Mouse (Mus musculus) layer of hippocampus, adult 9-10 months (tissue): ENCODE measurements around the gene Fhit.
A peak's percentile ranks its signal among the peaks of the same experiment; 100 is the strongest.

ENCODE experiments used
- DNase-seq: peaks from one replicate; pipeline ENCODE4 v3.0.0; 2022; ENCODE audit warnings: low spot score

Fhit gene

GRCm38 (mm10) chr14:10366808-10367207 is 795.0 kb downstream of the Fhit start:
- no peak for DNase-seq

- DNase-seq, result no peak
Observed at GRCm38 (mm10) chr14:10364281-10364680, 797.6 kb downstream of the Fhit start.

- no peak for DNase-seq
Observed at GRCm38 (mm10) chr14:10363306-10363705, 798.5 kb downstream of the Fhit start.

DNA sequence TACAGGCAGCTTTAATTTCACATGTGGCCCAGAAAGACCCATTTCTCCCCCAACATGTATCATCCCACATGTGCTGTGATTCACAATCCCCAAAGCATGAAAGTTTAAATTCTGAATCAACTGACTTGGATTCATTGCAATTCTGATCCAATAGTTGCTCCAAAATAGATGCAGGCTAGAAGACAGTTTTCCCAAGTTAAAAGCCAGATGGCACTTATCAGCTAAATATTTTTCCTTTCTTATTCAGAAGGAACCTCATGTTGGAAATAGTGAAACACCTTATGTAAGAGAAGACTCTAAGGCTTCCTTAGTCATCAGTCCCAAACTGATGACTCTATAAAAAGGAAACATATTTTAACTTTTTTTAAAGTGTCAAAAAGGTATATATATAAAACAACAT is 815.9 kb downstream of the Fhit start:
- DNase-seq, result no peak

GRCm38 (mm10) chr14:10344064-10344463 is 817.8 kb downstream of the Fhit start:
- no peak for DNase-seq

- DNase-seq, result no peak
Observed at GRCm38 (mm10) chr14:10316764-10317163, 845.1 kb downstream of the Fhit start.

DNA sequence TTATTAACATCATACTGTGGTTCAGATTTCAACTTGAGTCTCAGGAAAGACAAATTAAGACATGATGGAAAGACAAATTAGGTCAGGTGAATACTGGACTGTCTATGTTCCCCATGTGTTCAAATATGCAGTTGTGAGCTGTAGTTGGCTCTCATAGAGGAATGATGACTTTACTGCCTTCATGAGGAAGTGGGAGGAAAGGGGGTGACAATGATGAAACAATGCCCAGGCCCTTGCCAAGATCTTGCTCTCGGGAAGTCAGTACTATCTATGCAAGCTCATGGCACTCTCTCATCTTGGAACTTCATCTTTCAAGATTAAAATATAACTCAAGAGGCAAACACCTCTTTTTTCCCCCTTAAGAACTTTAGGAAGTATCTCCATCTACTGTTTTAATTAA is 849.6 kb downstream of the Fhit start:
- no peak for DNase-seq

- no peak for DNase-seq
Observed at GRCm38 (mm10) chr14:10305286-10305685, 856.5 kb downstream of the Fhit start.

- DNase-seq, result no peak
Observed at GRCm38 (mm10) chr14:10301497-10301896, 860.3 kb downstream of the Fhit start.

DNA sequence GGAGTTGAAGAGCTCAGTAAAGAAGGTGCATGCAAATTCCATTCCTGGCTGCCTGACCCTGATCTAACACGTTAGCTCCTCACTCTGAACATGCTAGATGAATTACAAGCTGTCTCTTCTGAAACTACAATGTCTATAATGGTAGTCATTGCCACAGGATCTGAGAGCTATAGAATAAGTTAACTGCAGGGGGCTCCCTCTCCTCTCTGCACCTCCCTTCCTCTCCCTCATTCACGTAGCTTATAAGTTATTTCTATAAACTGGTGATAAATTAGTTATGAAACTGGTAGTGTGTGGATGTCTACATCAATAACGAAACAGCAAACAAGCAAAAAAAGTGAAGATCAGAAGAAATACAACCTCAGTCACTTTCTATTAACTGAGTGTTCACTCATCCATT is 860.9 kb downstream of the Fhit start:
- no peak for DNase-seq

DNA sequence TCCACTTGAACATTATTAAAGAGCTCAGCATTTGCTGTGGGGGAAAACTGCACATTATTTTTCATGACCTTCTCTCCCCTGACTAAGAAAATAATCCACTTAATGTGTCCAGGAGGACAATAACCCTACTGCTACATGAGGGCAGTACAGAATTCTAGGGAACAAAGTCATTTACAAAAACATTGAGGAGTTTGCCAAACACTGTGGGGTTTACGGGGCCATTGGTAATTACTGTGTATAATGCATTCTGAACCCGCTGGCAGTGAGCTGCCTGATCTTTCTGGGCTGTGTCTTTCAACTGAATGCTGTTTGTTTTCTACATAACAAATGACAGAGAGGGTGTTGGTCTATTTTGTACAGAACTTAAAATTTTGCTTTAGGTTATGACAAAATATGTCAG is 862.8 kb downstream of the Fhit start:
- DNase-seq, result no peak

DNA sequence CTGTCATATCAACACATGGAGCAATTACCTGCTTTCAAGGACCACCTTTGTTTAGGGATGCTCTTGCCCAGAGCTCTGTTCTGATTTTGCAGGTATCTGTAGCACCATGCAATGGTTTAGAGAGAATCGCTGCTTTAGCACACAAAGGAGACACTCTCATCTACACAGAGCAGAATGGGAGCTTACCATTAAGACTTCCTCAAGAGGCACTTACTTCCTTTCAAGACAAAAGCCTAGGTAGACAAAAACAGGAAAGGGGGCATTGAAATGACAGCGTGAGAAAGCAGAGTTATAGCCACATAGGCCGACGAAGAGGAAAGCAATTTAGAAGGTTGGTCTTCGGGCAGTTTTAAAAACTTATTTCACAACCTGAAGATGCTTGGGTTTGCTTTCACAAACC is 872.8 kb downstream of the Fhit start:
- DNase-seq, result no peak

DNA sequence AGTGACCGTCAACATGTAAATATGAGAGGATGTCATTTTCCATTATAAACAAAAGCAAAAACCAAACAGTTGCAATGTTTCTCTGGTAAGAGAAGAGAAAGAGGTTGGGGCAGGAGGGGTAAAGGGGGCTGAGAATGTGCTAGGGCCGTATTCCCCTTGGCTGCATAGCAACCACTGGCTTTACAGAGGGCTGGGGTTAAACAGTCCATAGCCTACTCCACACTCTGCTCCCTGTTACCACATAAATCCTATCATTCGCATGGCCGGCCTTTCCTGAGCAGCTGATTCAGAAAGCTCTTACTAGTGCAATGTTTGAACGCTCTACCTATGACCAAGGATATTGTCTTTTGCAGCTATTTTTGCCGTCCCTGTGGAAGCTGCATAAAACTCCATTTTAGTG is 875.8 kb downstream of the Fhit start:
- no peak for DNase-seq

DNA sequence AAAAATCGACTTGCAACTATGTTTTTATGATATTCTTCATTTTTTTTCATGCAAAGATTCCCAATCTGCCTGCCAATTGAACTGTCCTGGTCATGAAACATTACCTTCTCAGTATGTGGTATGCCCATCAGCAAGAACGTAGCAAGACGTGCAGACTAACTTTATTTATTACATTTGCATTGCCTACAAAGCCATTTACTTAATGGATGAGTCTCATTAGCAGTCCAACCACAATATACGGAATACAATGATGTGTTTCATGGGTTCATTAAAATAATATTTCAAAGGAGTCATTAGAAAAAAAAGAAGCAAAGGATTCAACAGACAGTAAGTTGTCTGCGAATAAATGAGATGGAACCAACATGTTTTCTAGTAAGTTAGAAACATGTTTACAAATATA is 933.1 kb downstream of the Fhit start:
- no peak for DNase-seq

- DNase-seq, result peak; percentile 15
Observed at GRCm38 (mm10) chr14:10221847-10222246, 940.0 kb downstream of the Fhit start.

- no peak for DNase-seq
Observed at GRCm38 (mm10) chr14:10213216-10213615, 948.6 kb downstream of the Fhit start.

DNA sequence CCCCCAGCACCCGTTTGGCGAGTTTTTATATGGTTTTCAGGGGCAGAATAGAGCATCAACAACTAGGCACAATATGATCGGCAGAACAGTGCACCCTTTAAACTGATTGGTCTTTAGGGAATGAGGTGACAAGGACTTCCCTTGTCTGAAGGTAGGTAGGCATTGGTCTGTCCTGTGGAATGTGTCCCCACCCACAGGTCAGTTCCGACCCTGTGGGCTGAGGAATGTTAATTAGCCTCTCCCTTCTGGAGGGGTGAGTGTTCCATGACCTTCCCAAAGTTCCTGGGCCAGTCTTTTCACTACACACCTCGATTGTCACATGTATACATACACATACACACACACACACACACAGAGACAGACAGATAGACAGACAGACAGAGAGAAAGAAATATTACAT is 950.7 kb downstream of the Fhit start:
- DNase-seq, result no peak

DNA sequence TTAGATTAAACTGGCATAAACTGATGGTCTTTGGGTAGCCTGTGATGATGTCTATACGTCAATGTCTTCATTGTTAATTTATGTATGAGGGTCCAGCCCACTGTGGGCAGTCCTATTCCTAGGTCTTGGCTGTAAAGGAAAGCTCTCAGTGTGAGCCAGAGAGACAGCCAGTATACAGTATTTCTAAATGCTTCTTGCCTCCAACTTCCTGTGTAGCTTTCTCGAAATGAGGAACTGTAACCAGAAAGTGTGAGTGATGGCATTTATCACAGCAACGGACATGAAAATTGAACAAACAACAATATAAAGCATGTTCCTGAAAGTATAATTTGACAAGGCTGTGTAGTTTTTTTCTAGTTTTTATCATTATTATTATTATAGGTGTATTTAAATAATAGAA is 952.8 kb downstream of the Fhit start:
- no peak for DNase-seq

DNA sequence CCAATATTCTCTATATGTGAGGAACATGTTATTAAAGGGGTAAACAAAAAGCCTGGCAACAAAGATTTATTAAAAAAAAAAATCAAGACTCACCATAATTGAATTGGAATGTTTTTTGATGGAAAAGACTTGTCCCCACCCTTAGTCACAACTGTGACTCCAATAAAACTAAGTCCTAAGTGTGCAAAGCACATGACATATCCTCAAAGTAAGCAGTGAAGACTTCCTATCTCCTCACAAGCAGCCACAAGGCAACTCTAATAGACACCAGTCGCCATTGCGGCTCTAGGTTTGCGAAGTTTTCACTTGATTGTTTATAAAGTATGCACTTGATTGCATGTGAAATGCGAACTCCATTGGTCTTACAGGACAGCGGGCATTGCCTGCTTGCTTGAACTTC is 956.1 kb downstream of the Fhit start:
- no peak for DNase-seq

GRCm38 (mm10) chr14:10205290-10205689 is 956.5 kb downstream of the Fhit start:
- DNase-seq, result no peak

- DNase-seq, result no peak
Observed at GRCm38 (mm10) chr14:10194130-10194529, 967.7 kb downstream of the Fhit start.

GRCm38 (mm10) chr14:10171761-10172160 is 990.1 kb downstream of the Fhit start:
- DNase-seq, result no peak

DNA sequence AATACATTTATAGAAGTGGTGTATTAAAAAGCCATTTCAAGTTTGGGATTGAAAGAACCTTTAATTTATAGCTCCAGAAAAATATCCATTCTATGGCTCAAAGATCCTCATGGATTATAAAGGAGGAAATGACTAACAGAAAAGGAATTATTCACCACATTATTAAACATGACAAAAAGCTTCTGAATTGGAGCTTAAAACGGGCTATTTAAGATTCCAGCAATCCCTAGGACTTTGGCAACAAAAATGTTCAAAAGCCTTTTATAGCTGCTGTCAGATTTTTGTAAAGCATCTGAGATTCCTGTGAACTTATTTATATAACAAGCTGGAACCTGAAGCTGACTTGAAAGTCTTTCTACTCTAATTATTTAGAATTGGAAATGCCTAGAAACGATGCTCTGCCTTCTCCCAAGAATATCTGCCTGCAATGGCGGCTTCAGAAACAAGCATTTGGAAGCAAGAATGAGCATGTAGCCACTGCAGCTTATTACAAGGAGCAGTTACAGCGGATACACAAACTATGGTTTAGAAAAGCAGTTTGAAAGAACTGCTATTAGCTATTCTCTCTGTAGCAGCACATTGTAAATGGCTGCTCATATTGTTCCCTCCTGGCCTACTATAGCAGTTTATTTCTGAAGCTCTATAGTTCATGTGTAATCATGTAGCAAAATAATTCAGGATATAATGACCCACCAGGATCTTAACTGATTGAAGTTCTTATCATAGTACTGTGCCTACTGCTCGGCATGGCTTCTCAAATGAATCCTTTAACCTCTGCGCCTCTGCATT is 995.0 kb downstream of the Fhit start:
- DNase-seq, result peak; percentile 3

GRCm38 (mm10) chr14:10149872-10150271 is 1012.0 kb downstream of the Fhit start:
- no peak for DNase-seq
